Mouse (Mus musculus): ENCODE measurements at regions not wholly inside any gene's neighbourhood (a gene's known extent, or its start where the extent isn't known, plus 50 kb on each side); places are given as distances from the start of the nearest gene placed in this dataset.

GRCm38 (mm10) chr4:152825185-152825584 is 347.5 kb upstream of the Kcnab2 start:
- no peak for DNase-seq

- no peak for DNase-seq
Measured at GRCm38 (mm10) chr4:152816139-152816757, 338.6 kb upstream of the Kcnab2 start.

DNA sequence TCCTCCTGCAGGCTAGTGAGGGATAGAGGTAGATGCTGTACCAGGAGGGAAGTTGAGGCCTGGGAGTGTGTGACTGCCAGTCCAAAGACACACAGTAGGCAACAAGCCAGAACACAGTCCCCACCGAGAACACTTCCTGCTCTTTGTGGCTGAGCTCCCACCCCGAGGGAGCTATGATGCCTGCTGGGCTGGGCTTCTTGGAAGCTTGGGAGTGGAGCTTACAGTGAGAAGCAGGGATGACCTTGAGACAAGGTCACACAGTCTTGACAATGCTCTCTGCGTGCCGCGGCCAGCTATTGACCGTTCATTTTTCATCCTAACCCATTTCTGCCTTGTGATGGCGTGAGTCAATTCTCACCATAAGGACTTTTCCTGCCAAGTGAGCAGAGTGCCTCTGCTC is 328.9 kb upstream of the Kcnab2 start:
- no peak for DNase-seq

- DNase-seq = no peak
Measured at GRCm38 (mm10) chr4:152799392-152799791, 321.7 kb upstream of the Kcnab2 start.

DNA sequence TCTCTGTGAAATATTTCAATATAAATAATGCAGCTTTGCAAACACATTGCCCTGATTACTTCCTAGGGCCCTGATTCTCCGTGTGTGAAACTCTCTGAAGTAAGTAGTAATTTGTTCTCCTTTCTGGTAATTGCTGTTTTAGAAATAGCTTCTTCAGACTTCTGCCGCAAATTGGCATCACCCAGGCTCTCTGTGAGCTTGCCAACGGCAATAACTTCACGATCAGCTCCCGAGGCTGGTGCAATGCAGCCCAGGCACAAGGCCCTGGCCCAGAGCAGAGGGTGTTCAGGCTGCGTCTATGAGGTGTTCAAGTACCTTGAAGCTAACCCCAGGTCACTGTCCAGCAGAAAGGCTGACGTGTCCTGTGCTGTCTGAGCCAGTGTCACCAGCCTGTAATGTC is 310.8 kb upstream of the Kcnab2 start:
- DNase-seq = no peak

GRCm38 (mm10) chr4:152784972-152785371 is 307.3 kb upstream of the Kcnab2 start:
- no peak for DNase-seq

DNA sequence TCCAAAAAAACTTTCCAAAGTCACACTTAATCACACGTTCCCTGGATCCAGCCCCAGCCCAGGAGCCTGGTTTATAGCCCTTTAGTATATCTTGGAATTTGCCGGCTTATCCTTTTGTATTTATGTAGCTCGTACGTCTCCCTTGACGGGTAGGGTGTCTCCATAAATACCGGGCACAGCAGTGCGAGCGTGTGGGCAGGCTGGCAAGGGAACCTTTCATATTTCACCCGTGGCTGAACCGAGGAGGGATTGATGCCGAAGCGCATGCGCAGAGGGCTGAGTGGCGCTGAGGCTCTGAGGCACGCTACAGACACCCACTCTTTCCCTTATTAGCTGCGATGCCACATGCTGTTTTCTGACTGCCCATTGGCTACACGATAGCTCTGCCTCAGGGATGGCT is 301.9 kb upstream of the Kcnab2 start:
- no peak for DNase-seq

DNA sequence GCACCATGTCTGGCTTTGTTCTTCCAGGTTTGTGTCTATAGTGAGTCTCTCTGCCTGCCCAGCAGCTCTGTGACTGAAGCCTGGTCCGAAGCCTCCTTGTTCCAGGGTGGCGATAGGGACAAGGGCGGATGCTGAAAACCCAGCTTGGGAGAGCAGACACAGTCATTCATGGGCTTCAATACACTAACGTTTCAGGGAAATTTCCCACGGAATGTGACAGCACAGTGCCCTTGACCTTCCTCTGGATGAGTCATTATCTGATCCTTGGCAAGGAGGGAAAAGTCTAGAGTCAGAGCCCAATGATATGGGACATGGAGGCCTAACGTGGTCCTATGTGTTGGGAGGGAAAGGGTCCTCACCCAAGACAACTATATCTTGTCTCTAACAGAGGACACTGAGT is 298.1 kb upstream of the Kcnab2 start:
- DNase-seq = no peak

- no peak for DNase-seq
Measured at GRCm38 (mm10) chr4:152771386-152771785, 293.7 kb upstream of the Kcnab2 start.

- DNase-seq = no peak
Measured at GRCm38 (mm10) chr4:152767372-152767771, 289.7 kb upstream of the Kcnab2 start.

DNA sequence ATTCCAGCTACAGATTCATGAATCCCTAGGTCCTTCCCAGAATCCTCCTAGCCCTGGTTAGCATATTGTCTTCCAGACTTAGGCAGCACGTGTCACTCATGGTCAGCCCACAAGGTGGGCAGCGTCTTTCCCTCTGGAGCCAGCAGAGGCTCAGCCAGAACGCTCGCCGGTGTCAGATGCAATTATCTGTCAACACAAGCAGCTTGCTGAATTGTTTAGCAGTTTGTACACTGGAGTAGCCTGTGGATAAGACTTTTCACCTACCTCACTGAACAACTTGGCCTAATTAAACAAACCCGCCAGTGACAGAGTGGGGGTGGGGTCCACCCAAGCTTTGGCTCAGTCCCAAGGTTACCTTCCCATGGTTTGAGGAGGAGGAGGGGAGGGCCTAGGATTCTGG is 285.4 kb upstream of the Kcnab2 start:
- no peak for DNase-seq

- no peak for DNase-seq
Measured at GRCm38 (mm10) chr4:152762576-152762975, 284.9 kb upstream of the Kcnab2 start.

- DNase-seq = no peak
Measured at GRCm38 (mm10) chr4:152757191-152757590, 279.5 kb upstream of the Kcnab2 start.

DNA sequence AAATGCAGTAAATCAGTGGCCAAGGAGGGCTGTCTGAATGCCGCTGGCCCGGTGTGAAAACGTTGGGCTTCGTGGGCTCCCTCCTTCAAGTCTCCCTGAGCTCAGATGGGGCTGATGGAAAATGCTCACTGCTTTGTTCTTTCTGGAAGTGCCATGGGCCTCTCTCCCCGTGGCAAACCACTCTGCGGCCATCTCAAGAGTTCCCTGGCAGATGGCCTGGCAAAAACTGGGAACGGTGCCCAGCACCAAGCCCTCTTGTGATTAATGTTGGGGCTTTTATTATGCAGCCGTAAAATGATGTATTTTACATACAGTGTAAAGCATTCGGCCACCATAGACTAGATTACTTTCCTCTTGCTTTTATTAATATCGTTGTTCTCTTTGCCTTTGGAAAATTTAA is 278.9 kb upstream of the Kcnab2 start:
- DNase-seq = no peak

- DNase-seq = no peak
Measured at GRCm38 (mm10) chr4:152755756-152756155, 278.1 kb upstream of the Kcnab2 start.

DNA sequence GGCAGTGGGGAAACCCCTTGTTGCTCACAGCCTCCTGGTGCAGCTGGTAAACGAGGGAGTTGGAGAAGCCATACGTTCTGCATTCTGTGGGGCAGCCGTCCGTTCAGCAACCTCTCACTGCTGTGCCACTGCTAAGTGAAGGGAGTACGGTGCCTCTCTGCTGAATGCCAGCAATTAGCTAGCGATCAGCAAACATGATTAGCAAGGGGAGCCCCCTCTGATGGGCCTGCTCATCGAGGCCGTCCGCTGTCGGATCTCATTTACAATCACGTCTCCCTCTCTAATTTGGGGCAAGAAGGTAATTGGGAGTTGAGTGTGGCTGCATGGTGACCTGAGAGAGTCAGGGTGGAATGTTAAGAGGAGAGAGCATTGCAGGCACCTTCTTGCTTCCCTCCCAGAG is 266.7 kb upstream of the Kcnab2 start:
- DNase-seq = no peak

- no peak for DNase-seq
Measured at GRCm38 (mm10) chr4:152733017-152733416, 255.3 kb upstream of the Kcnab2 start.

DNA sequence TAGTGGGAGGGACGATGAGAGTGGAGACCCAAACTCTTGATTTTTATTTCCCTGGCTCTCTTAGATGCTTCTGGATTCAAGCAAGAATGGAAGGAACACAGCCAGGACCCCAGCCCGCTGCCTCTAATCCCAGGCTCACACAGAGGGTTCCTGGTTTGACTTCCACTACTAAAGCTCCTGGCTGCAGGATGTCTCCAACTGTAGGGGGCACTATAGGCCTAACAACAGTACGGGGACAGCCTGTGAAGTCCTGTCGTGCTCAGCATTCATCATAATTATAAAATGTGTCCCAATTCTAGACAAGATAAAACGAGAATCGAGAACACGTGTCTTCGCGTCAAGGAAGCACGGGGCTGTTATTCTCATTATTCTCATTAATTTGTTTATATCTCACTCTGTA is 254.3 kb upstream of the Kcnab2 start:
- no peak for DNase-seq

- DNase-seq = no peak
Measured at GRCm38 (mm10) chr4:152731082-152731720, 253.5 kb upstream of the Kcnab2 start.

- no peak for DNase-seq
Measured at GRCm38 (mm10) chr4:152729421-152729820, 251.8 kb upstream of the Kcnab2 start.

DNA sequence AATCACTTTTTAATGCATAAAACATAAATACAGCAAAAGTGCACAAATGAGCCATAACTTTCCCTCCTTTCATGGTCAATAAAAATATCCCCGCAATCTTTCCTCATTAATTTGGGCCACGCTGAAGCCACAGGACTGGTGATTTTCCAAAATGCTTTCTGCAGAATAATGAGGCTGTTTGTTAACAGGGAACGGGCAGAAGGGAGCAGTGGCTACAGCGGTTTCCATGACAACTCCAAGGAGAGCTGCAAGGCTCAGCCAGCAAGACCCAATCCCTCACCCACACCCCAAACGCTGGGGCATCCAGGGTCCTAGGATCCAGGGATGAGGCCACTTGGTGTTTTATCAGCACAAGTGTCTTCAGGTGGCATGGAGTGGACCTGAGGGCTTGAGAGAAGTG is 248.2 kb upstream of the Kcnab2 start:
- DNase-seq = no peak

DNA sequence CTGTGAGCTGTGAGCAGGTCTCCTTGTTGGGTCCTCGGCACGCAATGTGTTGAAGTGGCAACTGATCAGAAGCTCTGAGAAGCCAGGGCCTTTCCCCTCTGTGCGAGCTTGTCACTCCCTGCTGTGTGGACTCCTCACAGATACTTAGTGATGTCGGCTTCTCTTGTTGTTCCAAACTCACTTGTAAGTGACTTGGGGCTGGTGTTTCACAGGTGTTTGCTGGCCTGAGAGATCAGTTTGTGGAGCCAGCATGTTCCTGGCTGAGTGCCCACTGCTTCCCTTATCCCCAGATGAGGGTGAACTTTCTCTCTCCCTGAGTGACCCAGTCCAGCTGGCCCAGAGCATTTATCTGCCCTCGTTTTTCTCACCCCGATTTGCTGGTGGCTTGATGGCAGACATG is 247.8 kb upstream of the Kcnab2 start:
- DNase-seq = no peak

DNA sequence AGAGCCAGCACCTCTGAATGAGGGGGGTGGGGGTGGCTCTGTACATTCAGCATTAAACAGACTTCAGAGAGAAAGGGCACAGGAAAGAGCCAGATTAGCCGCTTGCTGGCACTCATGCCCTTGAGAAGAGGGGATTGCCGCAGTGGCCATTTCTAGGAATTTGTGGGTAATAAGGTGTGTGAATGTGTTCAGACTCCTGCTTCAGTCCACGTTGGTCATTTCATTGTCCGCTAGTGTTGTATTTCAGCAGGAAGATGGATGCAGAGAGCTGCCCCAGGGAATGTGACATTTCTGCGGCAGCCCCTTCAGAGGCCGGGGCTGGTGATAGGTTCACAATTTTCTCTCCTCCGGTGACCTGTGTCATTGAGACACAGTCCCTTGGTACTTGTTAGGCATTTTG is 247.1 kb upstream of the Kcnab2 start:
- DNase-seq = no peak

DNA sequence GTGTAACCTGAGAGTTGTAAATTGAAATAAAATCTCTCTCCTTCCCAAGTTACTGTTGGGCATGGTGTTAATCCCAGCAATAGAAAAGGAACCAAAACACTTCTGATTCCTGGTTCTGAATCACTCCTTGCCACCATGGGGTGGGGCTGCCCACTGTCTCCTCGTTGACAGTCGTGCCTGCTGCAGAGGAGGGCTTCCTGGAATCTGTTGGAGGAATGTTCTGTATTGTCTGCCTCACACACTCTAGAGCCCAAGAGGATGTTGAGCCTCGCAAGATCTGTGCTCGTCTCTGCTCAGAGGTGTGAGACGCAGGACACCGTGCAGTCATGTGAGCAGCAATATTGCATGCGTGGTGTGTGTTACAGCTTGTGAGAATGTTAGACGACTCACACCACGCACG is 246.4 kb upstream of the Kcnab2 start:
- no peak for DNase-seq

GRCm38 (mm10) chr4:152720528-152720927 is 242.9 kb upstream of the Kcnab2 start:
- DNase-seq = no peak

Measured in thymus, postnatal 25 days (tissue).